Mouse (Mus musculus) lung, embryonic 14.5 days (tissue): ENCODE results near the gene Rnf13. TPM values are rescaled to one million over a fixed set of nuclear protein-coding genes. Genes with fewer than 3 reads are reported as not detected.
"Not testable (repeated sequence)": the region's sequence is repeated elsewhere in the genome, so short reads cannot be mapped to it uniquely, and the experiment has no call there.

Experiments used
- ATAC-seq: fragments of 200-750 bp; cut with Nextera tagmentation; 2 replicates; pipeline ENCODE4 v1.8.0; 2017; ENCODE audit warnings: mild to moderate bottlenecking, moderate TSS enrichment, moderate library complexity; ENCODE audit not compliant: insufficient read depth
- DNase-seq: peaks from one replicate; pipeline ENCODE4 v3.0.0-alpha.2; 2015
- H3K27ac ChIP-seq: fragments of 300-500 bp; sonication (generic); 2 replicates; pipeline ENCODE4 v1.5.1; 2014; ENCODE audit warnings: low read depth, mild to moderate bottlenecking, moderate library complexity
- H3K27me3 ChIP-seq: fragments of 300-500 bp; sonication (generic); 2 replicates; pipeline ENCODE4 v1.6.1; 2014; ENCODE audit warnings: low read length, control low read depth; ENCODE audit not compliant: insufficient read depth
- H3K36me3 ChIP-seq: fragments of 300-500 bp; sonication (generic); 2 replicates; pipeline ENCODE4 v1.6.1; 2014; ENCODE audit warnings: control low read depth; ENCODE audit not compliant: insufficient read depth
- H3K4me1 ChIP-seq: fragments of 300-500 bp; sonication (generic); 2 replicates; pipeline ENCODE4 v1.6.1; 2014; ENCODE audit warnings: antibody characterized with exemption, control low read depth; ENCODE audit not compliant: insufficient read depth
- H3K4me2 ChIP-seq: fragments of 300-500 bp; sonication (generic); 2 replicates; pipeline ENCODE4 v1.6.1; 2014; ENCODE audit warnings: mild to moderate bottlenecking
- H3K4me3 ChIP-seq: fragments of 300-500 bp; sonication (generic); 2 replicates; pipeline ENCODE4 v1.5.1; 2014; ENCODE audit warnings: low read depth, low read length
- H3K9ac ChIP-seq: fragments of 300-500 bp; sonication (generic); 2 replicates; pipeline ENCODE4 v1.6.1; 2014
- H3K9me3 ChIP-seq: fragments of 300-500 bp; sonication (generic); 2 replicates; pipeline ENCODE4 v1.6.1; 2016; ENCODE audit warnings: low read depth, low read length, control low read depth
- CTCF ChIP-seq: IDR thresholded peaks from 2 replicates; pipeline ENCODE4 v1.5.1; 2016; ENCODE audit warnings: antibody characterized with exemption, low read depth
- WGBS: fragments of 180-500 bp; shearing (Covaris S2); extraction: QIAGEN DNeasy Blood & Tissue Kit; methylation state at CpG from one replicate; pipeline ENCODE4 v1.1.7; 2014; 5-methylcytosine and 5-hydroxymethylcytosine counted together
- polyA plus RNA-seq: library from polyadenylated mRNA; unstranded; fragments of >200 nt; fragmentation: Nextera tagmentation; extraction: Ambion mirVana; gene quantifications from 2 replicates; pipeline ENCODE4 v1.2.1, GENCODE M21; 2014

The Rnf13 gene
- polyA plus RNA-seq, 1 experiment from 2014 or later, result 62.2 TPM

- TF ChIP-seq CTCF, result no peak
- no peaks in the 10 kb centered on the region for H3K27me3 ChIP-seq
- H3K36me3 ChIP-seq, result no peaks in the 10 kb centered on the region
- no peak for ATAC-seq
- no peak for DNase-seq
- WGBS, result 67% methylated on average over 3 of the region's 3 CpGs
- H3K4me3 ChIP-seq, result no peak overlapping the region
- no peak overlapping the region for H3K27ac ChIP-seq
- no peaks in the 10 kb centered on the region for H3K4me1 ChIP-seq
- no peaks in the 10 kb centered on the region for H3K9me3 ChIP-seq
- H3K4me2 ChIP-seq, result no peak overlapping the region
- no peak overlapping the region for H3K9ac ChIP-seq
Observed at GRCm38 (mm10) chr3:57791104-57791503, 55.2 kb downstream of the Rnf13 start.

- H3K9me3 ChIP-seq, H3K9ac ChIP-seq, H3K27ac ChIP-seq, H3K4me1 ChIP-seq, ATAC-seq, H3K27me3 ChIP-seq, H3K4me2 ChIP-seq, H3K4me3 ChIP-seq, DNase-seq, H3K36me3 ChIP-seq: not testable (repeated sequence)
- WGBS, result 58% methylated on average over 6 of the region's 6 CpGs
Observed at GRCm38 (mm10) chr3:57795071-57795470, 59.2 kb downstream of the Rnf13 start.

GRCm38 (mm10) chr3:57815447-57815846, 79.6 kb downstream of the Rnf13 start:
- peak; percentile 49 for ATAC-seq

GRCm38 (mm10) chr3:57825866-57826265, 90.0 kb downstream of the Rnf13 start:
- no peak for DNase-seq
- Histone ChIP-seq H3K4me1 (no peaks in the 10 kb centered on the region), H3K9ac (no peak overlapping the region), H3K27ac (no peak overlapping the region), H3K4me2 (no peak overlapping the region), H3K4me3 (no peak overlapping the region), H3K27me3 (no peaks in the 10 kb centered on the region), H3K9me3 (no peaks in the 10 kb centered on the region), H3K36me3 (peaks cover 3% of the 10 kb centered on the region; the same call in 1 of the 2 replicates)
- ATAC-seq, result no peak
- TF ChIP-seq CTCF, result no peak
- WGBS, result 92% methylated on average over 3 of the region's 3 CpGs

More at GRCm38 (mm10) chr3:57815447-57815846, 79.6 kb downstream of the Rnf13 start:
- WGBS, result 85% methylated on average over 6 of the region's 6 CpGs
- Histone ChIP-seq H3K9ac (no peak overlapping the region), H3K4me1 (no peaks in the 10 kb centered on the region), H3K36me3 (no peaks in the 10 kb centered on the region), H3K9me3 (no peaks in the 10 kb centered on the region), H3K27me3 (no peaks in the 10 kb centered on the region), H3K4me3 (no peak overlapping the region), H3K4me2 (no peak overlapping the region), H3K27ac (no peak overlapping the region)
- peak; percentile 65 for TF ChIP-seq CTCF
- DNase-seq, result peak; percentile 70

- Histone ChIP-seq H3K36me3 (peaks cover 15% of the 10 kb centered on the region; the same call in 1 of the 2 replicates), H3K9ac (no peak overlapping the region), H3K27ac (no peak overlapping the region), H3K9me3 (no peaks in the 10 kb centered on the region), H3K4me3 (no peak overlapping the region), H3K4me1 (no peaks in the 10 kb centered on the region), H3K27me3 (no peaks in the 10 kb centered on the region), H3K4me2 (no peak overlapping the region)
- no peak for ATAC-seq
- TF ChIP-seq CTCF, result no peak
- DNase-seq, result no peak
- 87% methylated on average over 11 of the region's 11 CpGs for WGBS
Observed at GRCm38 (mm10) chr3:57833585-57833984, 97.7 kb downstream of the Rnf13 start.

- Histone ChIP-seq H3K4me1 (no peaks in the 10 kb centered on the region), H3K36me3 (peaks cover 23% of the 10 kb centered on the region), H3K27ac (no peak overlapping the region), H3K27me3 (no peaks in the 10 kb centered on the region), H3K4me3 (no peak overlapping the region), H3K4me2 (no peak overlapping the region), H3K9ac (no peak overlapping the region), H3K9me3 (no peaks in the 10 kb centered on the region)
- no peak for DNase-seq
- TF ChIP-seq CTCF, result no peak
- 85% methylated on average over 4 of the region's 4 CpGs for WGBS
- no peak for ATAC-seq
Observed at GRCm38 (mm10) chr3:57836911-57837310, 101.0 kb downstream of the Rnf13 start.

GRCm38 (mm10) chr3:57843775-57844174, 107.9 kb downstream of the Rnf13 start:
- Histone ChIP-seq H3K36me3 (peaks cover 32% of the 10 kb centered on the region), H3K27me3 (no peaks in the 10 kb centered on the region), H3K9ac (no peak overlapping the region), H3K9me3 (no peaks in the 10 kb centered on the region), H3K4me3 (no peak overlapping the region), H3K27ac (no peak overlapping the region), H3K4me2 (no peak overlapping the region), H3K4me1 (no peaks in the 10 kb centered on the region)
- ATAC-seq (no peak), DNase-seq (peak; percentile 73)
- TF ChIP-seq CTCF, result peak; percentile 60
